Mouse (Mus musculus) MEL-GATA-1-ER (cell line): ENCODE data around the gene Lrch4.
A peak's percentile ranks its signal among the peaks of the same experiment; 100 is the strongest.

ENCODE experiments used
- DNase-seq: peaks from one replicate; pipeline ENCODE4 v3.0.0-alpha.2; 2012; ENCODE audit warnings: low read depth; ENCODE audit errors: extremely low read depth

The Lrch4 gene

GRCm38 (mm10) chr5:137686127-137686790 is 57.3 kb downstream of the Lrch4 start:
- peak; percentile 98 for DNase-seq

GRCm38 (mm10) chr5:137689974-137690373 is 61.1 kb downstream of the Lrch4 start:
- DNase-seq: no peak

- no peak for DNase-seq
These were observed 61.6 kb downstream of the Lrch4 start for GRCm38 (mm10) chr5:137690531-137690930.
